Mouse (Mus musculus) gastrocnemius, postnatal 10 days (tissue): ENCODE measurements around the gene Kcnj3. TPM values are rescaled to one million over a fixed set of nuclear protein-coding genes. Genes with fewer than 3 reads are reported as not detected.

ENCODE experiments used
- DNase-seq: peaks from one replicate; pipeline ENCODE4 v3.0.0; 2021; ENCODE audit warnings: mixed read lengths
- total RNA-seq, 2 experiments: library from RNA; stranded (reverse); gene quantifications; 2 replicates each; pipeline ENCODE4 v1.2.3; 2021

The Kcnj3 gene
- total RNA-seq, 2 experiments from 2014 or later = 1.0 to 1.4 TPM

- no peak for DNase-seq
Observed at GRCm38 (mm10) chr2:55517297-55517696, 81.5 kb downstream of the Kcnj3 start.

GRCm38 (mm10) chr2:55532738-55533491 lies 97.1 kb downstream of the Kcnj3 start:
- no peak for DNase-seq

- DNase-seq = no peak
Observed at GRCm38 (mm10) chr2:55534946-55535345, 99.2 kb downstream of the Kcnj3 start.

- no peak for DNase-seq
Observed at GRCm38 (mm10) chr2:55535482-55535881, 99.7 kb downstream of the Kcnj3 start.

GRCm38 (mm10) chr2:55547612-55548011 lies 111.8 kb downstream of the Kcnj3 start:
- no peak for DNase-seq

GRCm38 (mm10) chr2:55558368-55558985 lies 122.7 kb downstream of the Kcnj3 start:
- DNase-seq = no peak

GRCm38 (mm10) chr2:55569291-55569690 lies 133.5 kb downstream of the Kcnj3 start:
- DNase-seq = no peak

- no peak for DNase-seq
Observed at GRCm38 (mm10) chr2:55571425-55571824, 135.7 kb downstream of the Kcnj3 start.

- DNase-seq = no peak
Observed at GRCm38 (mm10) chr2:55580286-55580685, 144.5 kb downstream of the Kcnj3 start.

GRCm38 (mm10) chr2:55591226-55591988 lies 155.6 kb downstream of the Kcnj3 start:
- DNase-seq = no peak
